Mouse (Mus musculus): Measurements from ENCODE around the gene Defb21. TPM values are rescaled to one million over a fixed set of nuclear protein-coding genes. Genes with fewer than 3 reads are reported as not detected.
A peak's percentile ranks its signal among the peaks of the same experiment; 100 is the strongest.

Gene Defb21
- polyA plus RNA-seq, 1 experiment: not detected

- no peaks in the 10 kb centered on the region for H3K4me1 ChIP-seq (ENCODE audit: control insufficient read depth, insufficient read depth, low read length)
- TF ChIP-seq EP300 (IDR thresholded peaks at IDR 0.05; ENCODE audit: insufficient read depth, low read depth, low read length): no peak
- no peaks in the 10 kb centered on the region for H3K9me3 ChIP-seq (replicated peaks; ENCODE audit: control insufficient read depth, insufficient read depth, low read length, poor library complexity, severe bottlenecking)
- H3K9ac ChIP-seq (ENCODE audit: low read depth, poor library complexity, severe bottlenecking): no peak within 1 kb of the TSS
- H3K36me3 ChIP-seq (ENCODE audit: control insufficient read depth, insufficient read depth, low read length, poor library complexity, severe bottlenecking): no peaks in the 10 kb centered on the region
- H3K27ac ChIP-seq (ENCODE audit: insufficient read depth, low read length): no peak within 1 kb of the TSS
- H3K27me3 ChIP-seq (ENCODE audit: control insufficient read depth, insufficient read depth, low read length, poor library complexity, severe bottlenecking): no peaks in the 10 kb centered on the region
- H3K4me3 ChIP-seq (ENCODE audit: low read depth, low read length): no peak within 1 kb of the TSS
Observed at GRCm38 (mm10) chr2:152599299-152599698, 26.8 kb downstream of the Defb21 start, which contains the start of gene Defb45. Defb45 (minus strand) TSS chr2:152599399.

GRCm38 (mm10) chr2:152600076-152600475 is 27.5 kb downstream of the Defb21 start:
- Histone ChIP-seq H3K4me3 (ENCODE audit: low read depth, low read length) (no peak overlapping the region), H3K9ac (ENCODE audit: low read depth, poor library complexity, severe bottlenecking) (no peak overlapping the region), H3K27ac (ENCODE audit: insufficient read depth, low read length) (no peak overlapping the region), H3K4me1 (ENCODE audit: control insufficient read depth, insufficient read depth, low read length) (no peaks in the 10 kb centered on the region), H3K27me3 (ENCODE audit: control insufficient read depth, insufficient read depth, low read length, poor library complexity, severe bottlenecking) (no peaks in the 10 kb centered on the region), H3K9me3 (replicated peaks; ENCODE audit: control insufficient read depth, insufficient read depth, low read length, poor library complexity, severe bottlenecking) (no peaks in the 10 kb centered on the region), H3K36me3 (ENCODE audit: control insufficient read depth, insufficient read depth, low read length, poor library complexity, severe bottlenecking) (no peaks in the 10 kb centered on the region)
- TF ChIP-seq POLR2A (IDR thresholded peaks at IDR 0.05; ENCODE audit: insufficient read depth, low read length): no peak
- no peak for TF ChIP-seq CTCF (IDR thresholded peaks at IDR 0.05; ENCODE audit: low read depth, low read length)
- no peak for TF ChIP-seq EP300 (IDR thresholded peaks at IDR 0.05; ENCODE audit: insufficient read depth, low read depth, low read length)

DNA sequence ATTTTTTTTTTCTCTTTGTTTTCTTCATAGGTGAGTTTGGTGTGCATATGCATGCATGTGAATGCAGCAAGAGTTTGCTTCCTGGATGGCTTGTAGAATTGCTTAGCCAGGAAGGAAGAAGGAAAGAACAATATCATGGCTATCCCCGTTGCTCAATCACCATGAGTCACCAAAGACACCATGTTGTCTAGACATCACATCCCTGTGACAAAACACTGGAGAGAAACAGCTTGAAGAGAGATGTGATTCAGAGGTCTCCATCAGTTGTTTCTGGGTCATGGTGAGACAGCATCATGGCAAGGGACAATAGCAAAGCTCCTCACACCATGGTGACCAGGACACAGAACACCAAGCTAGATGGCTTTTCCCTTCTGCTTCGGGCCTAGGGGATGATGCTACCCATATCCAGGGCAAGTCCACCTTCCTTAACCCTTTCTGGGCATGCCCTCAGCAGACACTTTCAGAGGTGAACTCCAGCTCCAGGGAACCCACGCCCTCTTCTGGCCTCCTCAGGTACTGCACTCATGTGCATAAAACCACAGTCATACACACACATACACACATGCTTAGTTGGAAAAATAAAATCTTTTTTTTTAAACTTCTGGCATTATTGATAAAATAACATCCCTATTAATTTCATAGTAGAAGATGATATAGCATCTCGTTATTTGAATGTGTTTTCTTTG is 28.9 kb downstream of the Defb21 start:
- H3K27me3 ChIP-seq (ENCODE audit: control insufficient read depth, insufficient read depth, low read length, poor library complexity, severe bottlenecking): no peaks in the 10 kb centered on the region
- H3K27ac ChIP-seq (ENCODE audit: insufficient read depth, low read length): no peak overlapping the region
- H3K9ac ChIP-seq (ENCODE audit: low read depth, poor library complexity, severe bottlenecking): no peak overlapping the region
- TF ChIP-seq EP300 (IDR thresholded peaks at IDR 0.05; ENCODE audit: insufficient read depth, low read depth, low read length): no peak
- peak; percentile 39 for TF ChIP-seq CTCF (IDR thresholded peaks at IDR 0.05; ENCODE audit: low read depth, low read length)
- no peak for TF ChIP-seq POLR2A (IDR thresholded peaks at IDR 0.05; ENCODE audit: insufficient read depth, low read length)
- no peaks in the 10 kb centered on the region for H3K9me3 ChIP-seq (replicated peaks; ENCODE audit: control insufficient read depth, insufficient read depth, low read length, poor library complexity, severe bottlenecking)
- no peaks in the 10 kb centered on the region for H3K36me3 ChIP-seq (ENCODE audit: control insufficient read depth, insufficient read depth, low read length, poor library complexity, severe bottlenecking)
- no peak overlapping the region for H3K4me3 ChIP-seq (ENCODE audit: low read depth, low read length)
- H3K4me1 ChIP-seq (ENCODE audit: control insufficient read depth, insufficient read depth, low read length): no peaks in the 10 kb centered on the region

DNA sequence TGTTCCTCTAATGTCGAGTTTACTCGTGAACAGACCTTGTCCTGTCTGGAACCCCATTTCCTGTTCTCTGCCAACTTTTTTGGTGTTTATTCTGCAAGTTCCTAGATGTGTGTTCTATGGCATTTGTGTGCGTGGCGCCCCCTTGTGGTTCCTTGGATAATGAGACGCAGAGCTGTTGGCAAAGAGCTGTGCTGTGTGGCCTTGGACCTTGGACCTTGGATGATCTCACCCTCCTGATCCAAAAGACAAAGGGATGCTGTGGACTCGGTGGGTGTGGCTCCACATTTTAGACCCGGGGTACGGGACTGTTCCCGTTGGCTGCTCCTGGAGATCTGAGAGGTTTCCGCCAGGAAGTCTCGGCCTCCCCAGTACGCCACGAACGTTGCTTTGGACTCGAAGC is 31.5 kb downstream of the Defb21 start, which contains the start of gene Defb36:
Gene Defb36, plus strand, starts transcription at position 271 of the 400 bp plus-strand sequence.
- Histone ChIP-seq H3K4me1 (ENCODE audit: control insufficient read depth, insufficient read depth, low read length) (no peaks in the 10 kb centered on the region), H3K4me3 (ENCODE audit: low read depth, low read length) (no peak within 1 kb of the TSS), H3K27ac (ENCODE audit: insufficient read depth, low read length) (no peak within 1 kb of the TSS), H3K9me3 (replicated peaks; ENCODE audit: control insufficient read depth, insufficient read depth, low read length, poor library complexity, severe bottlenecking) (no peaks in the 10 kb centered on the region), H3K27me3 (ENCODE audit: control insufficient read depth, insufficient read depth, low read length, poor library complexity, severe bottlenecking) (no peaks in the 10 kb centered on the region), H3K36me3 (ENCODE audit: control insufficient read depth, insufficient read depth, low read length, poor library complexity, severe bottlenecking) (no peaks in the 10 kb centered on the region), H3K9ac (ENCODE audit: low read depth, poor library complexity, severe bottlenecking) (no peak within 1 kb of the TSS)
- TF ChIP-seq EP300 (IDR thresholded peaks at IDR 0.05; ENCODE audit: insufficient read depth, low read depth, low read length): no peak
- peak; percentile 63 for TF ChIP-seq CTCF (IDR thresholded peaks at IDR 0.05; ENCODE audit: low read depth, low read length)

- no peaks in the 10 kb centered on the region for H3K9me3 ChIP-seq (replicated peaks; ENCODE audit: control insufficient read depth, insufficient read depth, low read length, poor library complexity, severe bottlenecking)
- H3K36me3 ChIP-seq (ENCODE audit: control insufficient read depth, insufficient read depth, low read length, poor library complexity, severe bottlenecking): no peaks in the 10 kb centered on the region
- no peak for TF ChIP-seq POLR2A (IDR thresholded peaks at IDR 0.05; ENCODE audit: insufficient read depth, low read length)
- TF ChIP-seq EP300 (IDR thresholded peaks at IDR 0.05; ENCODE audit: insufficient read depth, low read depth, low read length): no peak
- TF ChIP-seq CTCF (IDR thresholded peaks at IDR 0.05; ENCODE audit: low read depth, low read length): no peak
- no peak overlapping the region for H3K4me3 ChIP-seq (ENCODE audit: low read depth, low read length)
- no peak overlapping the region for H3K27ac ChIP-seq (ENCODE audit: insufficient read depth, low read length)
- H3K4me1 ChIP-seq (ENCODE audit: control insufficient read depth, insufficient read depth, low read length): no peaks in the 10 kb centered on the region
- H3K27me3 ChIP-seq (ENCODE audit: control insufficient read depth, insufficient read depth, low read length, poor library complexity, severe bottlenecking): no peaks in the 10 kb centered on the region
- H3K9ac ChIP-seq (ENCODE audit: low read depth, poor library complexity, severe bottlenecking): no peak overlapping the region
Observed at GRCm38 (mm10) chr2:152607746-152608145, 35.2 kb downstream of the Defb21 start.

- TF ChIP-seq EP300 (IDR thresholded peaks at IDR 0.05; ENCODE audit: insufficient read depth, low read depth, low read length) (no peak), CTCF (IDR thresholded peaks at IDR 0.05; ENCODE audit: low read depth, low read length) (no peak)
- H3K9ac ChIP-seq (ENCODE audit: low read depth, poor library complexity, severe bottlenecking): no peak overlapping the region
Observed at GRCm38 (mm10) chr2:152608719-152609118, 36.2 kb downstream of the Defb21 start.

More at GRCm38 (mm10) chr2:152608719-152609118, 36.2 kb downstream of the Defb21 start:
- Histone ChIP-seq H3K4me1 (ENCODE audit: control insufficient read depth, insufficient read depth, low read length) (no peaks in the 10 kb centered on the region), H3K4me3 (ENCODE audit: low read depth, low read length) (no peak overlapping the region), H3K36me3 (ENCODE audit: control insufficient read depth, insufficient read depth, low read length, poor library complexity, severe bottlenecking) (no peaks in the 10 kb centered on the region), H3K9me3 (replicated peaks; ENCODE audit: control insufficient read depth, insufficient read depth, low read length, poor library complexity, severe bottlenecking) (no peaks in the 10 kb centered on the region), H3K27me3 (ENCODE audit: control insufficient read depth, insufficient read depth, low read length, poor library complexity, severe bottlenecking) (no peaks in the 10 kb centered on the region), H3K27ac (ENCODE audit: insufficient read depth, low read length) (no peak overlapping the region)

Data from ES-Bruce4 (cell line).